9 mouse cellular contexts compared by ENCODE assay signal in the genomic region with DNA sequence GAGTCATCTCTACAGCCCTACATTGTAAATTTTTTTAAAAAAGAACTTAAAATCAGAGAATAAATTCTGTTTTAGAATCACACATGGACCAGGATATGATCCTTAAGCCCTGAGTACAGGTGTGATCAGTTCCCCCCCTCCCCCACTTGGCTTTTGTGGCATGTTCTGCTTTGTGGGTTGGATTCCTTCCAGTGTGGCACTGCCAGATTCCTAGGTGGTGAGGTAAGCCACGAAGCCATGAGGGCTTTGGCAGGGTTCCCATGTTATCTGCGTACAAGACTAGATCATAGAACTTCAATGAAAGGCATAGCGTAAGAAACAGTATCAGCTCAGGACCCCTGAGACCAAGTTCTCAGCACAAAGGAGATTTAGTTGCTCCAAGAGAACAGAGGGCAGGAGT.
A peak's percentile ranks its signal among the peaks of the same experiment; 100 is the strongest.
DNase-seq lines count a peak whose midpoint lies in the region; ATAC-seq and TF ChIP-seq lines count a peak whose summit lies in the region.
"Had no signal": no experiment of that assay in that cellular context is flagged by ENCODE, and none has a peak within 500 bp of the region (broad histone marks: within the 10 kb centered on the region; RNA-seq: fewer than 3 reads in every experiment).

No protein-coding gene starts in this region.

- H3K9me3 ChIP-seq in stomach, postnatal 0 days (ENCODE audit: control insufficient read depth, low read length): no peaks in the 10 kb centered on the region

- no peak for TF ChIP-seq EP300 in stomach, postnatal 0 days (optimal IDR thresholded peaks at IDR 0.05)

- no peaks in the 10 kb centered on the region for H3K27me3 ChIP-seq in stomach, postnatal 0 days (ENCODE audit: control insufficient read depth, insufficient read depth, low read length)

- H3K4me2 ChIP-seq in stomach, postnatal 0 days (replicated peaks; ENCODE audit: low read depth): no peak overlapping the region

- no peak for ATAC-seq in stomach, postnatal 0 days (ENCODE audit: low FRiP score, low TSS enrichment)

- no peaks in the 10 kb centered on the region for H3K36me3 ChIP-seq in stomach, postnatal 0 days (ENCODE audit: control insufficient read depth, insufficient read depth, low read length)

- H3K4me1 ChIP-seq in stomach, postnatal 0 days (replicated peaks; ENCODE audit: control insufficient read depth, insufficient read depth): no peaks in the 10 kb centered on the region

- no peak overlapping the region for H3K4me3 ChIP-seq in stomach, postnatal 0 days (ENCODE audit: low read depth, low read length)
- H3K4me3 ChIP-seq: erythroblast, embryonic 14.5 days had no signal

- no peak overlapping the region for H3K27ac ChIP-seq in stomach, postnatal 0 days (replicated peaks)

- WGBS in stomach, postnatal 0 days: 38% methylated on average over 3 of the region's 3 CpGs

- DNase-seq in retina, postnatal 1 day: peak; percentile 11
- no peak for DNase-seq in retina, embryonic 14.5 days (ENCODE audit: low spot score)
- peak; percentile 61 for DNase-seq in brain, embryonic 14.5 days (ENCODE audit: low read depth)
- peak; percentile 84 for DNase-seq in kidney, adult 9 months
- peak; percentile 14 for DNase-seq in stomach, postnatal 0 days (ENCODE audit: low spot score)
- DNase-seq in right cerebral cortex, postnatal 14 days: no peak
- no peak for DNase-seq in embryo, embryonic 11 days
- no peak for DNase-seq in thymus, postnatal 10 days (ENCODE audit: low spot score in 2 of 2)

- no peak overlapping the region for H3K9ac ChIP-seq in stomach, postnatal 0 days (ENCODE audit: low read length)

- TF ChIP-seq POLR2A in brain, embryonic 14.5 days (IDR thresholded peaks at IDR 0.05; ENCODE audit: borderline replicate concordance, extremely low read depth, insufficient read depth, insufficient read length, poor library complexity, severe bottlenecking): no peak

- no peak for TF ChIP-seq CTCF in brain, embryonic 14.5 days (IDR thresholded peaks at IDR 0.05; ENCODE audit: borderline replicate concordance, extremely low read depth, insufficient read depth, insufficient read length)
- no peak for TF ChIP-seq CTCF in stomach, postnatal 0 days (IDR thresholded peaks at IDR 0.05; ENCODE audit: low read depth)

Comparison
In these comparisons a context has a peak if more than half of its experiments do, and no peak if none do; other contexts are left out.
1. DNase-seq: peak in retina, postnatal 1 day (single experiment), brain, embryonic 14.5 days (single experiment), kidney, adult 9 months (single experiment) and stomach, postnatal 0 days (single experiment); none in retina, embryonic 14.5 days (single experiment), right cerebral cortex, postnatal 14 days (single experiment), embryo, embryonic 11 days (single experiment) and thymus, postnatal 10 days (0 of 2).